Mouse (Mus musculus): ENCODE results near the gene Lrrc40.

- TF ChIP-seq CTCF (IDR thresholded peaks at IDR 0.05; ENCODE audit: low read depth, low read length) (no peak), POLR2A (IDR thresholded peaks at IDR 0.05; ENCODE audit: extremely low read depth, insufficient read depth, low read length) (no peak)
Observed at GRCm38 (mm10) chr3:158060621-158061291, 24.3 kb downstream of the Lrrc40 start.

Data from liver, adult 2 months (tissue).